16 mouse cellular contexts compared by ENCODE assay signal in the genomic region with DNA sequence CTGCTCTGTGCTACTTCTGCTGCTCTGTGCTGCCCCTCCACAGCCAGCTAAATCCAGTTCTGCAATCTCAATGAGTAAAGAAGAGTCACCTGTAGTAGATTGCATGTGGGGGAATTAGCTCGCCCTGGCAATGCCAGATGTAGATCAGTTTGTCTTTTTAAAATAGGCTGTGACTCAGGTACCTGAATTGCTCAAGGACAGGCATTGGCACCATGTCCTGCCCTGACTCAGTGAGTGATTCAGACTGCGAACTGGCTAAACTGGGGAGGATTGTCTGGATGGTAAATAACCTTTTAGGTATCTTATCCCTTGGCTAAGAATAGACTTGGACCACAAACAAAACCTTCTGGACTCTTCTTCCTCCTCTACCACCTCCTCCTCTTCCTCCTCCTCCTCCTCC. TPM values are rescaled to one million over a fixed set of nuclear protein-coding genes. Genes with fewer than 3 reads are reported as not detected.
A peak's percentile ranks its signal among the peaks of the same experiment; 100 is the strongest.
DNase-seq lines count a peak whose midpoint lies in the region; ATAC-seq and TF ChIP-seq lines count a peak whose summit lies in the region.
"Had no signal": no experiment of that assay in that cellular context is flagged by ENCODE, and none has a peak within 500 bp of the region (broad histone marks: within the 10 kb centered on the region; RNA-seq: fewer than 3 reads in every experiment).

No protein-coding gene starts in this region.

- no peak overlapping the region for H3K4me2 ChIP-seq in stomach, postnatal 0 days (replicated peaks; ENCODE audit: low read depth)
- H3K4me2 ChIP-seq: embryonic facial prominence, embryonic 15.5 days; forebrain, embryonic 15.5 days; limb, embryonic 12.5 days had no signal

- no peak overlapping the region for H3K27ac ChIP-seq in stomach, postnatal 0 days (replicated peaks)
- H3K27ac ChIP-seq: embryonic facial prominence, embryonic 15.5 days; forebrain, embryonic 15.5 days; limb, embryonic 12.5 days had no signal

- no peak overlapping the region for H3K4me3 ChIP-seq in stomach, postnatal 0 days (ENCODE audit: low read depth, low read length)
- H3K4me3 ChIP-seq: embryonic facial prominence, embryonic 15.5 days; forebrain, embryonic 15.5 days; limb, embryonic 12.5 days had no signal

- H3K27me3 ChIP-seq in stomach, postnatal 0 days (ENCODE audit: control insufficient read depth, insufficient read depth, low read length): no peaks in the 10 kb centered on the region
- H3K27me3 ChIP-seq: embryonic facial prominence, embryonic 15.5 days; forebrain, embryonic 15.5 days; limb, embryonic 12.5 days had no signal

- 48% methylated on average over 2 of the region's 2 CpGs for WGBS in stomach, postnatal 0 days

- DNase-seq in lung, postnatal 36 days: peak; percentile 7
- DNase-seq in lung, postnatal 25 days (ENCODE audit: low spot score): no peak
- DNase-seq in CD4-positive helper T cell, adult 2 months (ENCODE audit: low read depth, low spot score): peak; percentile 16
- DNase-seq in adipocyte (ENCODE audit: low spot score): peak; percentile 15
- peak; percentile 45 for DNase-seq in induced T-regulatory cell, adult 2 months (ENCODE audit: low read depth)
- no peak for DNase-seq in stomach, postnatal 0 days (ENCODE audit: low spot score)
- DNase-seq in kidney, postnatal 14 days: no peak
- DNase-seq: cerebellum, adult 11-12 months; kidney, postnatal 4 days; liver, postnatal 0 days; thymus, adult 18-20 months had no signal

- H3K4me1 ChIP-seq in stomach, postnatal 0 days (replicated peaks; ENCODE audit: control insufficient read depth, insufficient read depth): 0 out of 2 replicates have a peak, but pooled peaks cover 2% of the 10 kb centered on the region
- H3K4me1 ChIP-seq: embryonic facial prominence, embryonic 15.5 days; forebrain, embryonic 15.5 days; limb, embryonic 12.5 days had no signal

- no peaks in the 10 kb centered on the region for H3K36me3 ChIP-seq in stomach, postnatal 0 days (ENCODE audit: control insufficient read depth, insufficient read depth, low read length)
- H3K36me3 ChIP-seq: embryonic facial prominence, embryonic 15.5 days; forebrain, embryonic 15.5 days; G1E; limb, embryonic 12.5 days had no signal

- TF ChIP-seq CTCF in stomach, postnatal 0 days (IDR thresholded peaks at IDR 0.05; ENCODE audit: low read depth): no peak

- no peak; the same call in 1 of the 2 replicates for ATAC-seq in stomach, postnatal 0 days (ENCODE audit: low FRiP score, low TSS enrichment)
- ATAC-seq: forebrain, embryonic 15.5 days; intestine, embryonic 16.5 days; liver, postnatal 0 days had no signal

- no peaks in the 10 kb centered on the region for H3K9me3 ChIP-seq in stomach, postnatal 0 days (ENCODE audit: control insufficient read depth, low read length)
- H3K9me3 ChIP-seq: embryonic facial prominence, embryonic 15.5 days; forebrain, embryonic 15.5 days; G1E; limb, embryonic 12.5 days had no signal

- no peak for TF ChIP-seq EP300 in stomach, postnatal 0 days (optimal IDR thresholded peaks at IDR 0.05)

- H3K9ac ChIP-seq in stomach, postnatal 0 days (ENCODE audit: low read length): no peak overlapping the region
- H3K9ac ChIP-seq: embryonic facial prominence, embryonic 15.5 days; forebrain, embryonic 15.5 days; limb, embryonic 12.5 days; liver, postnatal 0 days had no signal

RNA-seq across cellular contexts. Expression of a gene that starts 52.7 kb away (rescaled TPM):
- polyA plus RNA-seq in stomach, postnatal 0 days (2015; fragmentation: Nextera tagmentation; extraction: Ambion mirVana): 6.0 and 7.1 TPM in 2 replicates
- polyA plus RNA-seq: G1E had no signal

Comparison
In these comparisons a context has a peak if more than half of its experiments do, and no peak if none do; other contexts are left out.
1. DNase-seq: peak in lung, postnatal 36 days (single experiment), CD4-positive helper T cell, adult 2 months (single experiment), adipocyte (single experiment) and induced T-regulatory cell, adult 2 months (single experiment); none in lung, postnatal 25 days (single experiment), stomach, postnatal 0 days (single experiment) and kidney, postnatal 14 days (single experiment).